Mouse (Mus musculus): Measurements from ENCODE around the gene Btrc.

Gene Btrc

GRCm38 (mm10) chr19:45577141-45577750, 213.7 kb downstream of the Btrc start:
- DNase-seq, result no peak

- no peak for DNase-seq
Observed at GRCm38 (mm10) chr19:45578976-45579375, 215.4 kb downstream of the Btrc start.

DNA sequence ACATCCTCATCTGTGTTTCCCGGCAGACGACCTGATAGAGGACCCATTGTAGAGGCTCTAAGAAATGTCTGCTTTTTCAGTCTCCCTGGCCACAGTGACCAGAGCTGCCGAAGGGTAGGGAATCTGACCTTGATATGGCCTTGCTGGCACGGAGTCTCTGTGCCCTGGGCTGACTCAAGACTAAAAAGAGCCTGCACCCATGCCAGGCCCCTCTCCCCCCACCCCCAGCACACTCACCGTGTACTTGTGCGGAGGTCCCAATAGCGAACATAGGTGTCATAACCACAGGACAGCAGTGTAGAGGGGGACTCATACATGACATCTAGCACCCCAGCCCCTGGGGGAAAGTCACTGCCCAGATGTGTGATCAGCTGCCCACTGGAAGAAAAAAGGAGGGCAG, 215.9 kb downstream of the Btrc start:
- DNase-seq, result no peak

Measured in lung, postnatal 36 days (tissue).